Comparison of ENCODE assay signal across 8 mouse cellular contexts in genomic region chr2:162998528-162999230, GRCm38 (mm10). TPM values are rescaled to one million over a fixed set of nuclear protein-coding genes. Genes with fewer than 3 reads are reported as not detected.
DNase-seq lines count a peak whose midpoint lies in the region; ATAC-seq and TF ChIP-seq lines count a peak whose summit lies in the region.

No protein-coding gene starts in this region.

- DNase-seq in thymus, adult 2 months = peak; percentile 50
- DNase-seq in thymus, adult 18-20 months = no peak
- peak; percentile 43 for DNase-seq in cerebellum, adult 9-11 months
- DNase-seq in frontal cortex, postnatal 25 days (ENCODE audit: low spot score in 2 of 2) = peak; percentile 22 to 39
- peak; percentile 80 for DNase-seq in hindbrain, postnatal 0 days (ENCODE audit: low spot score)
- peak; percentile 32 to 71 for DNase-seq in left cerebral cortex, postnatal 25 days (ENCODE audit: low spot score in 2 of 2)
- peak; percentile 61 for DNase-seq in right cerebral cortex, postnatal 4 days

- no peaks in the 10 kb centered on the region for H3K4me1 ChIP-seq in thymus, adult 2 months (replicated peaks; ENCODE audit: control insufficient read depth, insufficient read depth, low read length)
- H3K4me1 ChIP-seq in hindbrain, postnatal 0 days (ENCODE audit: insufficient read depth, low read length) = 0 out of 2 replicates have a peak, but pooled peaks cover 2% of the 10 kb centered on the region

- peak; percentile 56; the same call in 1 of the 2 replicates for ATAC-seq in hindbrain, postnatal 0 days
- peak; percentile 79 for ATAC-seq in megakaryocyte-erythroid progenitor cell, adult 5-6 weeks (replicated peaks; ENCODE audit: low FRiP score, low TSS enrichment, poor library complexity, severe bottlenecking)

- no peaks in the 10 kb centered on the region for H3K36me3 ChIP-seq in thymus, adult 2 months (ENCODE audit: control insufficient read depth, insufficient read depth, low read length)
- H3K36me3 ChIP-seq in hindbrain, postnatal 0 days (ENCODE audit: insufficient read depth, low read length) = no peaks in the 10 kb centered on the region

- peak overlapping the region; percentile 35 for H3K4me2 ChIP-seq in hindbrain, postnatal 0 days (ENCODE audit: low read depth, low read length)

- TF ChIP-seq CTCF in thymus, adult 2 months (IDR thresholded peaks at IDR 0.05; ENCODE audit: borderline replicate concordance, control insufficient read depth, extremely low read depth, insufficient read depth, low read length, poor library complexity) = no peak
- peak; percentile 88 for TF ChIP-seq CTCF in hindbrain, postnatal 0 days (IDR thresholded peaks at IDR 0.05; ENCODE audit: low read depth)

- H3K9me3 ChIP-seq in hindbrain, postnatal 0 days (ENCODE audit: low read length) = no peaks in the 10 kb centered on the region

- H3K27ac ChIP-seq in thymus, adult 2 months (ENCODE audit: control insufficient read depth, insufficient read depth, low read length) = no peak overlapping the region
- no peak overlapping the region for H3K27ac ChIP-seq in hindbrain, postnatal 0 days

- TF ChIP-seq POLR2A in thymus, adult 2 months (IDR thresholded peaks at IDR 0.05; ENCODE audit: control insufficient read depth, extremely low read depth, insufficient read depth, low read length, poor library complexity) = no peak

- no peak overlapping the region for H3K4me3 ChIP-seq in thymus, adult 2 months (ENCODE audit: control insufficient read depth, insufficient read depth, low read length)
- H3K4me3 ChIP-seq in hindbrain, postnatal 0 days (ENCODE audit: low read length) = no peak overlapping the region

- 35% methylated on average over 18 of the region's 18 CpGs for WGBS in thymus, adult 2 months
- 30% methylated on average over 18 of the region's 18 CpGs for WGBS in hindbrain, postnatal 0 days

- intact Hi-C loops in left cerebral cortex, postnatal 25 days (cut with DNase I) = loop anchor here (2.0 kb wide), 1 partner anchor 30 kb away; no protein-coding TSS in a partner anchor

- no peak overlapping the region for H3K9ac ChIP-seq in hindbrain, postnatal 0 days (replicated peaks; ENCODE audit: low read length)

- H3K27me3 ChIP-seq in thymus, adult 2 months (ENCODE audit: control insufficient read depth, insufficient read depth, low read length) = no peaks in the 10 kb centered on the region
- no peaks in the 10 kb centered on the region for H3K27me3 ChIP-seq in hindbrain, postnatal 0 days (ENCODE audit: insufficient read depth, low read length)

RNA-seq across cellular contexts. Expression of gene Sgk2, which starts 11.5 kb away (rescaled TPM):
- 0.22 and 0.24 TPM in 2 replicates for polyA plus RNA-seq in thymus, adult 2 months (2012; rRNA removed)
- total RNA-seq in hindbrain, postnatal 0 days (2014; rRNA removed) = 0.07 and 0.16 TPM in 2 replicates
- polyA plus RNA-seq in hindbrain, postnatal 0 days (2015; fragmentation: Nextera tagmentation; extraction: Ambion mirVana) = 0.11 and 0.23 TPM in 2 replicates
- 1 to 10 TPM in 1 of 2 experiments, under 1 TPM in 1; 0.76 to 1.1 TPM for total RNA-seq in left cerebral cortex, postnatal 25 days (2021)
- not detected in 2 replicates for total RNA-seq in megakaryocyte-erythroid progenitor cell, adult 5-6 weeks (2014; fragmentation: Nextera tagmentation)
- total RNA-seq in megakaryocyte-erythroid progenitor cell, adult 5-6 weeks (2017) = not detected in 2 replicates

RNA-seq across cellular contexts. Expression of gene Ift52, which starts 18.5 kb away (rescaled TPM):
- polyA plus RNA-seq in thymus, adult 2 months (2012; rRNA removed) = 27.2 and 28.9 TPM in 2 replicates
- 15.8 and 19.3 TPM in 2 replicates for total RNA-seq in hindbrain, postnatal 0 days (2014; rRNA removed)
- polyA plus RNA-seq in hindbrain, postnatal 0 days (2015; fragmentation: Nextera tagmentation; extraction: Ambion mirVana) = 31.8 and 33.0 TPM in 2 replicates
- total RNA-seq in left cerebral cortex, postnatal 25 days (2021) = 10 to 100 TPM; 31.2 to 33.9 TPM
- total RNA-seq in megakaryocyte-erythroid progenitor cell, adult 5-6 weeks (2014; fragmentation: Nextera tagmentation) = 30.3 and 37.7 TPM in 2 replicates
- total RNA-seq in megakaryocyte-erythroid progenitor cell, adult 5-6 weeks (2017) = 19.4 and 32.9 TPM in 2 replicates

RNA-seq across cellular contexts. Expression of gene L3mbtl1, which starts 55.4 kb away (rescaled TPM):
- 0.19 and 0.36 TPM in 2 replicates for polyA plus RNA-seq in thymus, adult 2 months (2012; rRNA removed)
- 10.9 and 38.4 TPM in 2 replicates for total RNA-seq in hindbrain, postnatal 0 days (2014; rRNA removed)
- polyA plus RNA-seq in hindbrain, postnatal 0 days (2015; fragmentation: Nextera tagmentation; extraction: Ambion mirVana) = 7.5 and 8.1 TPM in 2 replicates
- total RNA-seq in left cerebral cortex, postnatal 25 days (2021) = 10 to 100 TPM; 19.1 to 23.6 TPM
- total RNA-seq in megakaryocyte-erythroid progenitor cell, adult 5-6 weeks (2014; fragmentation: Nextera tagmentation) = 0.81 TPM in 1 of 2 replicates, not detected in the other
- total RNA-seq in megakaryocyte-erythroid progenitor cell, adult 5-6 weeks (2017) = not detected in 2 replicates

RNA-seq across cellular contexts. Expression of gene Mybl2, which starts 55.8 kb away (rescaled TPM):
- 29.8 and 44.7 TPM in 2 replicates for polyA plus RNA-seq in thymus, adult 2 months (2012; rRNA removed)
- 3.9 and 5.2 TPM in 2 replicates for total RNA-seq in hindbrain, postnatal 0 days (2014; rRNA removed)
- 3.7 and 4.5 TPM in 2 replicates for polyA plus RNA-seq in hindbrain, postnatal 0 days (2015; fragmentation: Nextera tagmentation; extraction: Ambion mirVana)
- total RNA-seq in left cerebral cortex, postnatal 25 days (2021) = 1 to 10 TPM; 1.1 to 1.4 TPM
- total RNA-seq in megakaryocyte-erythroid progenitor cell, adult 5-6 weeks (2014; fragmentation: Nextera tagmentation) = 52.7 and 60.8 TPM in 2 replicates
- total RNA-seq in megakaryocyte-erythroid progenitor cell, adult 5-6 weeks (2017) = 22.3 and 33.9 TPM in 2 replicates

Comparison
In these comparisons a context has a peak if more than half of its experiments do, and no peak if none do; other contexts are left out.
1. DNase-seq: peak in thymus, adult 2 months (single experiment), cerebellum, adult 9-11 months (single experiment), frontal cortex, postnatal 25 days (2 of 2), hindbrain, postnatal 0 days (single experiment), left cerebral cortex, postnatal 25 days (2 of 2) and right cerebral cortex, postnatal 4 days (single experiment); none in thymus, adult 18-20 months (0 of 2).